Mouse (Mus musculus): ENCODE data around the gene Igsf9b.

Gene Igsf9b

GRCm38 (mm10) chr9:27298411-27299285 is at the start of gene Igsf9b:
Igsf9b (plus strand) TSS chr9:27299204.
- peak; percentile 97 for DNase-seq

DNA sequence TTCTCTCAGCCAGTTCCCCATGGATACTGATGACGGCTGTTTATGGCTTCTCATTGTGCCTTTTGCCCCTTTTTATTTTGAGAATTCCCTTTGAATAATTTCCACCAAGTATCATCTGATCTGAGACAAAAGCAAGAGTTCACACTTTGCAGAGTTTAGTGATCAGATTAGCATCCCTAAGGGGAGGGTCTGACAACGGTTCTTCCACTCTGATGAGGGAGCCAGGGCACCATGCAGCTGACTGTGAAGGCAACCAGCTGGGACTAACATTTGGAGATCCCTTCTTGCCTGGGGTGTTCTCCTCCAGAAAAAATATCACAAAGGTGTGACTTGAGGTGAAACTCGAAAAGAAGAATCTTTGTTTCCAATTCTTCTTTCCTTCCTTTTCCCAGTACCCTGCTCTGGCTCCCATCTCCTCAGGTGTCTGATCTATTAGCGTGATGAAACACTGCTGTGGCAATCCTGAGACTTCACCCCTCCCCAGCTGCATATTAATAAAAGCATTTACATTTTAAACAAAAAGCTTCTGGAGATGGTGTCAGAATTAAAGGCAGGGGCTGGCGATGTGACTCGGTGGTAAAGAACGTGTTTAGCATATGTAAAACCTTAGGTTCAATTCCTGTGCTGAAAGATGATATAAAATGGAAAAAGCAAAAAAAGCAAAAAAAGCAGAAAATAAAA is 46.8 kb upstream of the Igsf9b start:
- no peak for DNase-seq

DNA sequence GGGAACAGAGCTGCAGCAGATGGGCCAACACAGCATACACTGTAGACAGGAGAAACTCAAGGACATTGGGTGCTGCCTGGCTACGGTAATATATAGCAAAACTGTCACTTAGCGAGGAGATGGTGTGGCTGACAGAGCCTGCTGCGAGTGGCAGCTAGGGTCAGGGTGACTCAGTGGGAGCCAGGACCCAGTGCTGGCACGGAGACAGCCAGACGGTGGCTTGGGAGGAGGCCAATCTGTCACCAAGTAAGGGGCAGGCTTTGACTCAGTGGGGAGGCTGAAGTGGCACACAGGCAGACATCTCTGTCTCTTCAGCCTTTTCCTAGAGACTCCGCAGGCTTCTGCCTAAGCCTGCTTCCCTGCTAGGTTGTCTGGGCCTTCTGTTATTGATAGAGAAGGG is 42.5 kb upstream of the Igsf9b start:
- DNase-seq, result no peak

GRCm38 (mm10) chr9:27260378-27260947 is 38.5 kb upstream of the Igsf9b start:
- no peak for DNase-seq

DNA sequence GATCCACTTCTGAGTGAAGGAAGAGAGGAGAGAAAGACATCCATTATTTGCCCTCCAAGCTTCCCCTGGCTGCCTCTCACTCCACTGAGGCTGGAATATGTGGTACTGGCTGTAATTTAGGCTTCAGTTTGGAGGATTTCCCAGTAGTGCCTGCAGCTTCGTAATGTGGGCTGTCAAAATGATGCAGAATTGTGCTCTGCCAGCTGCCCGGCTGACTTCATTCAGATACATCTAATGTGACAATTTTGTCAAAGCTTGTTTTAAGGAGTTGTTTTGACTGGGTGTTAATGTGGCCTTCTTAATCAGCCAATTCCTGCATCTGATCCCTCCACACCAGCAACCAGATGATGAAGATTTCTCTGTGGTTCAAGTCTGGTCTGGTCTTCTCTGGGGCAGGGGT is 37.1 kb upstream of the Igsf9b start:
- peak; percentile 24 for DNase-seq

DNA sequence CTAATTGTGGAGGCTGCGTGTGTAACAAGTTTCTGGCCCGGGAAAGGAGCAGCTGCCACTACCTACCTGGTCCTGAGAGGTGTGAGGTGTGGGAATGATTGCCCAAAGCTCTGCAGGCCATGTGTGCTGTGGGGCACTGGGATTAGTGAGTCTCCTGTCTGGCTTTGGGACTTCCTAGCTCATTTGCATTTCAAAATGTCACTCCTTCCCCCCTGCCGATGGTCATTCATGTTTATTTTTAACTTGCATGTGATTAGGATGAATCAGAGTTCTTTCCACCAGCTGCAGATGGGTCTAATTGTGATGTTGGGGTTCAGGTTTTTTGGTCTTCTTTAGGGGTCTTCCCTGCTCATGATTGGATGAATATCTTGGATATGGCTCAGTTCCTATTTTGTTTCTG is 34.0 kb upstream of the Igsf9b start:
- DNase-seq, result no peak

DNA sequence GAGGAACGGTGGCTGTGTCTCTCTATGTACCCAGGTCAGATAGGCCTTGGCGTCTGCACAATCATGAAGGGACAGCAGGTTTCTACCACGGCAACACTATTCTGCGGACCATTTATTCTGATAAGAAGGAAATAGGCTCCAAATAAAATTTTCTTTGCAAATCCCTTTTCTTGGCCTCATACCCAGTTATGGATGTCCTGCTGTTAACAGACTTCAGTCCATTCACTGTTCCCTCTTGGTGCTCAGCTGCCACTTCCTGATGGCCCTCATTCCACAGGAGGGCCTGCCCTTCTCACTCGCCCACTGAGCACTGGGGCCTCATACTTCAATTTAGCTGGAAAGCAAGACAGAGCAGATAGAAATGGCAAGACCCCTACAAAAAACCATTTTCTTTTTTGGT is 31.1 kb upstream of the Igsf9b start:
- DNase-seq, result no peak

- no peak for DNase-seq
Measured at GRCm38 (mm10) chr9:27268493-27268892, 30.5 kb upstream of the Igsf9b start.

DNA sequence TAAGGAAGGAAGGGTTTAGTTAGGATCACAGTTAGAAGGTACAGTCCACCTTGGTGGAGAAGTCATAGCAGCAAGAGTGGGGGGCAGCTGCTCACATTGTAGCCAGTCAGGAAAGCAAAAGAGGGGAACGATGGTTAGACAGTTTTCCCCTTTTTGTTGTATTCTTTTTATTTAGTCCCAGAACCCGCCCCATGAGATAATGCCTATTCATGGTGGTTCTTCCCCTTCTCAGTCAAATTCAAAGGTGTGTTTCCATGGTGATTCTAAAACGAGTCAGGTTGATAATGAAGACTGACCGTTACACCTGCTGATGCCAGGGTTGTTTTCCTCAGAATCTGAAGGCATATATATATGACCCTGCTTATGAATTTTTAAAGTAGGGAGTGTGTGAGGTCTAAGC is 29.7 kb upstream of the Igsf9b start:
- DNase-seq, result no peak

DNA sequence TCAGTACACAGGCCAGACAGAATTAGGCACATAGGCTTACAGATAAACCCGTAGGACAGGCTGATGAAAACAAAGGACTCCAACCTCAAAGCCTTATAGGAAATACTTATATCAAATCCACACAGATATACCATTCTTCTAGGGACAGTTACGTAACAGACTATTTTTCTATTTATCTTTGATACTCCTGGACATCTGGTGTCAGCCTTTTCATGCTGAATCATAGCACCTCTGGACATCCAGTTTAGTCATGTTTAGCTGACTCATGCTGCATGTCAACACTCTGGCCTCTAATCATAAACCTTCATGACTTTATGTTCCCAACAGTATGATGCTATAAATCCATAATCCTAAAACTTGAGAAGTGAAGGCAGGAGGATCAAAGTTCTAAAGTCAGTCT is 29.1 kb upstream of the Igsf9b start:
- no peak for DNase-seq

DNA sequence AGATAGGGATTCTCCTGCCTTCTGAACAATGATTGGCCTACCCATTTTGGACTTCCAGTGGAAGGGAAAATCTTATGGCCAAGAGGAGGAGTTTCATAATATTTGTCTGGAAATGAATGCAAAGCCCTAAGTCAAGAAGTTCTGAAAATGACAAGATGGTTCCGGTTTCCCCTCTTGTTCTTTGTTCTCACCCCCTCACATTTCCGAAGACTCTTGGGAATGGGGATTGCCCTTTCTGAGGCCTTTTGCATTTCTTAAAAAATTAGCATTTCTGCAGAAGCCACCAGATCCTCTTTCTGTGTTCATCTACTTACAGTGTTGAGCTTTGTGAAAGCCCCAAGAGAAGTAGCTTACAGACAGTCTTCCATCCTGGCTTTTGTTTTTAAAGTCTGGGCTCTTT is 27.1 kb upstream of the Igsf9b start:
- no peak for DNase-seq

DNA sequence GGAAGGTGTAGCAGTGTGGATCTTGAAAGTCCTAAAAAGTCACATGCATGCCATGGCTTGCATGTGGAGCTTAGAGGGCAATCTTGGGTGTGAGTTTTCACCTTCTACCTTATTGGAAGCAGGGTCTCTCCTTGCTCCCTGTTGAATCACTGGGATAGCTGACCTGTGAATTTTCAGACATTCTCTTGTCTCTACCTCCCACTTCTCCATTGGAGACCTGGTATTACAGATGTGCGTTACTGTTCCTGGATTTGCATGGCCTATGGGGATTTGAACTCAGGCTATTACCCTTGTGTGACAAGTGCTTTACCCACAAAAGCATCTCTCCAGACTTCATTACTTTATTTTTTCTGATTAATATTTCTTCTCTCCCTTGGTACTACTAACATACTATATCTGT is 26.1 kb upstream of the Igsf9b start:
- DNase-seq, result no peak

- DNase-seq, result no peak
Measured at GRCm38 (mm10) chr9:27276282-27276839, 22.6 kb upstream of the Igsf9b start.

GRCm38 (mm10) chr9:27277401-27278087 is 21.5 kb upstream of the Igsf9b start:
- DNase-seq, result no peak

DNA sequence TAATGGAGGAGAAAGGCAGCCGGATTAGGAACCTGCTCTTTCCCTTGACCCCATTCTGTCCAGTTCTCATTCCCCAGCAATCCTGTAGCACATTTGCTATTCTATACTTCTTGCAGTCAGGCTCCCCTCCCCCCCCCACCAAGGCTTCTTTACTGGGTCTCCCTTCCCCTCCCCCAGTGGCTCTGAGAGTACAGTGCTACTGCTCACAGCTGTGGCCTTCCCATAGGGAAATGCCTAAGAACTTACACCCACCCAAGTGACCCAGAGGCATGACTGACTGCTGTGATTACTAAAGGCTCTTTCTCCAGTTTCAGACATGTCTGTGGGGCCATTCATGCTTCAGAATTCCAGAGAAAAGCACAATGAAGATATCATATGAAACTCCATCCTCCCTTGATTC is 20.0 kb upstream of the Igsf9b start:
- DNase-seq, result peak; percentile 81

DNA sequence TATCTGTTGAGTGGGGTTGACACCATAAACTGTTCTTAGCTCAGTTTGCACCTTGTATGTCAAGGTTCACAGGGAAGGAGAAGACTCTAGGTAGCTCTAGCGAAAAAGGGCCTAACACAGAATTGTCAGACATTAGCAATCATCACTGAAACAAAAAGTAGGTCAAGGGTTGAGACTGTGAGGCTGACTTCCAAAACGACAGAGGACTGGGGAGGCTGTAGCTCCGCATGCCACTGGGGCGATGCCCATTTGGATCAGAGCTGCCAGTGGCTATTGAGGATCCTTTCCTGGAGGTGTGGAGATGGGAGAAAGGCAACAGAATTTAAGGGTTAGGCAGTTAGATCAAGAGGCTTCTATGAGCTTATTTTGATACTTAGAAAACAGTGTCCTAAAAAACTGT is 18.0 kb upstream of the Igsf9b start:
- DNase-seq, result no peak

DNA sequence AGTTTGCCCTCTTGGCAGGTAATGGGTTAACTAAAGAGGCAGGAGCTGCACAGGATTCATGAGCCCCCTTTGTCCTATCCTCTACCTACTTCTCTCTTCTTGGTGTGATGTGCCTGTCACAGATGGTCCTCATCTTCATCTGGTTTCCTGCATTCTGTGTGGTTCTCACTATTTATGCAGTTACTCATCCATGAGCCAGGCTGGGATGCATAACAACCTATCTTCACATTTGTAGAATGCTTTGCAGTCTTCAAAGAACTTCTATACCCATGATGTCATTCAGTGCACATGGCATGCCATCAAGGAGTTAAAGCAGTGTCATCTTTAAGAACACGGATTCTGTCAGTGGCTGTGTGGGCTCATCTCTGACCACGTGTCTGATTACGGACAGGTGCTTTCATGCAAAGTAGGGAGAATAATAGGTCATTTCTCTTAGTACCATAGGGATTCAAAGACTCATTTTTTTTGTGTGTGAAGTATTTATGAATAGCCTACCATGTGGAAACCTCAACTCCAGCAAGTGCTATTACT is 13.2 kb upstream of the Igsf9b start:
- no peak for DNase-seq

- no peak for DNase-seq
Measured at GRCm38 (mm10) chr9:27286296-27286695, 12.7 kb upstream of the Igsf9b start.

GRCm38 (mm10) chr9:27286859-27287258 is 12.1 kb upstream of the Igsf9b start:
- no peak for DNase-seq

GRCm38 (mm10) chr9:27287419-27287818 is 11.6 kb upstream of the Igsf9b start:
- DNase-seq, result peak; percentile 78

DNA sequence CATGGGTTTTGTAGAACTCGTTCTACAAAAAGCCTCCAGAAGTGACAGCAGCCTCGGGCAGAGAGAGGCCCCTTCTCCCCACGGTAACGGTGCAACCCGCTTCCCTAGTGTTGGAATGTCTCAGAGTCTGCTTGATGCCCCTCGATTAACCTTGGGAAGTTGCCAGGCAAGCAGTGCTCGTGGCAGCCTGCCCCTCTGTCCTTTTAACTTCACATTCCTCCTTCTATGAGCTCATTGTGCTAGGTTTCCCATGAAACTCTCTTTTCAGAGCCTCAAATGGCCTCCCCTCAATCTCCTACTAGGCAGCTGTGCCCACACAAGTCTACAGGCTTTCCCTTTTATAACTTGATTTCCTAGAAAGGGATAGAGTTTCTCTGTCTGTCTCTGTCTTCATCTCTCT is 10.6 kb upstream of the Igsf9b start:
- DNase-seq, result peak; percentile 54

DNA sequence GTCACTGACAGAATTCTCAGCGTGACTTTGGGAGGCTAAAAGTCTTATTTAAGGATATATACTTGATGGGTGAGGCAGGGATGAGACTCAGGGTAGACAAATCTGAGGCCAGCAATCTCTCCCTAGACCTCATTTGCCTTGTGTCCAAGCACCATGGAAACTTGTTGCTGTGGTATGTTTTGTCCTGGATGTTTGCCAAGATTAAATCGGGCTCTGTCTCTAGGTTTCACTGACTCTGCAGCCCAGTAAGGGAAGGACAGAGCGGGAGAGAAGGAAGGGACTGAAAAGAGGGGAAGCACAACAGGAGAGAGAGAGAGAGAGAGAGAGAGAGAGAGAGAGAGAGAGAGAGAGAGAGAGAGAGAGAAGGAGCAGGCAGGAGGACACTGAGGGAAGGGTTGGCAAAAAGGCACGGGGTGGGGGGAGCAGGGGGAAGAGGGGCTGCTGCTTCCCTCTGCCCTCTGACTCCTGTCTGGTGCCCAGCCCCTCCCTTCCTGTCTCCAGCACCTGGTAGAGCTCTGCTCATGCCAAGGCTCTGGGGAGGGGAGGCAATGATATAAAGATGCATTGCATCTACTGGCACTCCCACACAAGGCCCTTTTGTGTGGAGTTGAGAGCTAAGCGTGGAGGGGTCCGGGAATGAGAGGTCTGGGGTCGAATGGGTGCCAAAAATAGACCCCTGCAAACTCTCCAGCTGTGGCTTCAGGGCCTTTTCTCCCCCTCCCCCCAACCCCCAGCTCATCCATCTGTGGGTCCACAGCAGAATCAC is 9.3 kb upstream of the Igsf9b start:
- DNase-seq, result peak; percentile 64

Measured in retina, postnatal 1 day (tissue).